Mouse (Mus musculus): ENCODE results near the gene Nfx1. TPM values are rescaled to one million over a fixed set of nuclear protein-coding genes. Genes with fewer than 3 reads are reported as not detected.

Gene Nfx1
- polyA plus RNA-seq, 1 experiment from 2014 or later: 31.7 TPM

- peak; percentile 77 for TF ChIP-seq CTCF (IDR thresholded peaks at IDR 0.05)
- 0 out of 2 replicates have a peak, but pooled peaks have one; percentile 14 for TF ChIP-seq EP300 (IDR thresholded peaks at IDR 0.05)
- Histone ChIP-seq H3K36me3 (ENCODE audit: insufficient read depth, low read length) (peaks cover 4% of the 10 kb centered on the region; the same call in 1 of the 2 replicates), H3K27ac (ENCODE audit: low read length) (peak overlapping the region; percentile 97), H3K4me1 (ENCODE audit: insufficient read depth, low read depth, low read length) (no peaks in the 10 kb centered on the region), H3K9ac (replicated peaks; ENCODE audit: low read depth) (peak overlapping the region; percentile 80; the same call in 1 of the 2 replicates), H3K4me2 (replicated peaks; ENCODE audit: low read depth, low read length) (peak overlapping the region; percentile 72), H3K9me3 (ENCODE audit: low read length) (no peaks in the 10 kb centered on the region), H3K4me3 (ENCODE audit: low read depth, low read length) (peak overlapping the region; percentile 84), H3K27me3 (replicated peaks; ENCODE audit: insufficient read depth, low read length) (no peaks in the 10 kb centered on the region)
- ATAC-seq: no peak
- peak; percentile 78 for DNase-seq (ENCODE audit: low spot score)
- 20% methylated on average over 13 of the region's 13 CpGs for WGBS
Measured at GRCm38 (mm10) chr4:40971744-40972143, 1.0 kb downstream of the Nfx1 start.

- H3K27ac ChIP-seq (ENCODE audit: low read length): no peak overlapping the region
- no peaks in the 10 kb centered on the region for H3K4me1 ChIP-seq (ENCODE audit: insufficient read depth, low read depth, low read length)
- H3K4me2 ChIP-seq (replicated peaks; ENCODE audit: low read depth, low read length): no peak overlapping the region
- DNase-seq (ENCODE audit: low spot score) (no peak), ATAC-seq (no peak)
- H3K27me3 ChIP-seq (replicated peaks; ENCODE audit: insufficient read depth, low read length): no peaks in the 10 kb centered on the region
- no peak overlapping the region for H3K9ac ChIP-seq (replicated peaks; ENCODE audit: low read depth)
- H3K4me3 ChIP-seq (ENCODE audit: low read depth, low read length): no peak overlapping the region
- no peak for TF ChIP-seq CTCF (IDR thresholded peaks at IDR 0.05)
- TF ChIP-seq EP300 (IDR thresholded peaks at IDR 0.05): no peak
- H3K36me3 ChIP-seq (ENCODE audit: insufficient read depth, low read length): peaks cover 6% of the 10 kb centered on the region; the same call in 1 of the 2 replicates
- 83% methylated on average over 1 of the region's 1 CpGs for WGBS
- no peaks in the 10 kb centered on the region for H3K9me3 ChIP-seq (ENCODE audit: low read length)
Measured at GRCm38 (mm10) chr4:40974011-40974410, 3.3 kb downstream of the Nfx1 start.

- ATAC-seq: no peak
- 79% methylated on average over 3 of the region's 3 CpGs for WGBS
Measured at GRCm38 (mm10) chr4:40975678-40976077, 5.0 kb downstream of the Nfx1 start.

GRCm38 (mm10) chr4:40976651-40977050 is 5.9 kb downstream of the Nfx1 start:
- Histone ChIP-seq H3K9ac (replicated peaks; ENCODE audit: low read depth) (no peak overlapping the region), H3K36me3 (ENCODE audit: insufficient read depth, low read length) (peaks cover 15% of the 10 kb centered on the region; the same call in 1 of the 2 replicates), H3K9me3 (ENCODE audit: low read length) (no peaks in the 10 kb centered on the region), H3K4me1 (ENCODE audit: insufficient read depth, low read depth, low read length) (no peaks in the 10 kb centered on the region), H3K4me2 (replicated peaks; ENCODE audit: low read depth, low read length) (no peak overlapping the region), H3K27me3 (replicated peaks; ENCODE audit: insufficient read depth, low read length) (no peaks in the 10 kb centered on the region), H3K4me3 (ENCODE audit: low read depth, low read length) (no peak overlapping the region), H3K27ac (ENCODE audit: low read length) (no peak overlapping the region)
- ATAC-seq (no peak), DNase-seq (ENCODE audit: low spot score) (no peak)
- WGBS: 87% methylated on average over 10 of the region's 10 CpGs
- TF ChIP-seq EP300 (IDR thresholded peaks at IDR 0.05) (no peak), CTCF (IDR thresholded peaks at IDR 0.05) (no peak)

More at GRCm38 (mm10) chr4:40975678-40976077, 5.0 kb downstream of the Nfx1 start:
- Histone ChIP-seq H3K4me1 (ENCODE audit: insufficient read depth, low read depth, low read length) (no peaks in the 10 kb centered on the region), H3K27me3 (replicated peaks; ENCODE audit: insufficient read depth, low read length) (no peaks in the 10 kb centered on the region), H3K9me3 (ENCODE audit: low read length) (no peaks in the 10 kb centered on the region), H3K4me3 (ENCODE audit: low read depth, low read length) (no peak overlapping the region), H3K27ac (ENCODE audit: low read length) (no peak overlapping the region), H3K4me2 (replicated peaks; ENCODE audit: low read depth, low read length) (no peak overlapping the region), H3K36me3 (ENCODE audit: insufficient read depth, low read length) (peaks cover 6% of the 10 kb centered on the region; the same call in 1 of the 2 replicates), H3K9ac (replicated peaks; ENCODE audit: low read depth) (no peak overlapping the region)
- DNase-seq (ENCODE audit: low spot score): peak; percentile 33
- TF ChIP-seq EP300 (IDR thresholded peaks at IDR 0.05) (no peak), CTCF (IDR thresholded peaks at IDR 0.05) (no peak)

- H3K27me3 ChIP-seq (replicated peaks; ENCODE audit: insufficient read depth, low read length): no peaks in the 10 kb centered on the region
- H3K4me3 ChIP-seq (ENCODE audit: low read depth, low read length): no peak overlapping the region
- no peaks in the 10 kb centered on the region for H3K9me3 ChIP-seq (ENCODE audit: low read length)
- H3K4me1 ChIP-seq (ENCODE audit: insufficient read depth, low read depth, low read length): no peaks in the 10 kb centered on the region
- no peak overlapping the region for H3K4me2 ChIP-seq (replicated peaks; ENCODE audit: low read depth, low read length)
- peaks cover 15% of the 10 kb centered on the region; the same call in 1 of the 2 replicates for H3K36me3 ChIP-seq (ENCODE audit: insufficient read depth, low read length)
- ATAC-seq: no peak
- WGBS: 93% methylated on average over 1 of the region's 1 CpGs
- no peak overlapping the region for H3K27ac ChIP-seq (ENCODE audit: low read length)
- no peak for DNase-seq (ENCODE audit: low spot score)
- H3K9ac ChIP-seq (replicated peaks; ENCODE audit: low read depth): no peak overlapping the region
- TF ChIP-seq CTCF (IDR thresholded peaks at IDR 0.05): no peak
- TF ChIP-seq EP300 (IDR thresholded peaks at IDR 0.05): no peak
Measured at GRCm38 (mm10) chr4:40979430-40979829, 8.7 kb downstream of the Nfx1 start.

DNA sequence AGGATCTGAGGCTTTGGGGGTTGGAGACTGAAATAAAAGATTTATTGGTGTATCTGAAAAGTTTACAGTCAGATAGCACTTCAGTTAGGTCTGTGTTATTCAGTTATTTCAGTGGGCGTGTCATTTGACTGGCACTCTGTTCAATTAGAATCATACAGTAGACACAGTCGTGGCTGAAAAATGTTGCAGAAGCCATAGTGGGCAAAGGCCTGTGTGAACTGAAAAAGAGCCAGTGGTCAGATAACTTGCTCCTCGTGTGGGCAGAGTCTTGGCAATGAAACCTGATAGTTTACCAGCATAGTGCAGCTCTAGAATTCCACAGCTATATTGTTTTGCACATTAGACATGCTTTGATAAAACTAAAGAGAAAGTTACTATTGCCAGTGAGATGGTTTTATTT is 11.8 kb downstream of the Nfx1 start:
- peaks cover 20% of the 10 kb centered on the region; the same call in 1 of the 2 replicates for H3K36me3 ChIP-seq (ENCODE audit: insufficient read depth, low read length)

More for the DNA sequence above, 11.8 kb downstream of the Nfx1 start:
- Histone ChIP-seq H3K27me3 (replicated peaks; ENCODE audit: insufficient read depth, low read length) (no peaks in the 10 kb centered on the region), H3K9ac (replicated peaks; ENCODE audit: low read depth) (no peak overlapping the region), H3K9me3 (ENCODE audit: low read length) (no peaks in the 10 kb centered on the region), H3K4me2 (replicated peaks; ENCODE audit: low read depth, low read length) (no peak overlapping the region), H3K27ac (ENCODE audit: low read length) (no peak overlapping the region), H3K4me3 (ENCODE audit: low read depth, low read length) (no peak overlapping the region), H3K4me1 (ENCODE audit: insufficient read depth, low read depth, low read length) (no peaks in the 10 kb centered on the region)
- ATAC-seq (no peak), DNase-seq (ENCODE audit: low spot score) (no peak)
- TF ChIP-seq CTCF (IDR thresholded peaks at IDR 0.05): no peak
- no peak for TF ChIP-seq EP300 (IDR thresholded peaks at IDR 0.05)
- 73% methylated on average over 3 of the region's 3 CpGs for WGBS
